Mouse (Mus musculus): ENCODE measurements around the gene B3galt4.

The B3galt4 gene

GRCm38 (mm10) chr17:33943454-33943853, 7.8 kb downstream of the B3galt4 start:
- DNase-seq (ENCODE audit: low spot score): no peak

- no peak for DNase-seq (ENCODE audit: low spot score)
Measured at GRCm38 (mm10) chr17:33941381-33941780, 9.9 kb downstream of the B3galt4 start.

DNA sequence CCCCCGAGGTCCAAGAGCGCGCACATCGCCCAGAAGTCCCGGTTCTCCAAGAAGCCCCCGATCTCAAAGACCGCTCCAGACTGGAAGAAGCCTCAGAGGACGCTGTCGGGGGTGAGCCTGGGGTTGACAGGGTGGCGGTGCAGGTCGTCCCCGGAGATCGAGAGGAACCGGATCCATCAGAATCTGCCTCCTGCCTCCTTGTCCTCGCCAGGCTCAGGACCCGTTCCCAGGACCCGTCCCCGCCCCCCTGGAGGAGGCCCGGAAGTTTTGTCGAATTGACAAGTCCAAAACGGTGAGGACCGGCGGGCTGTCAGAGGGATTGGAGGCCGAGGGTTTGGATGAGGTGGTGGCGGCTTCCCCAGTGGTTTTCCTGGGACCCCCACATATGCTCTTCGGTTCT, 10.3 kb downstream of the B3galt4 start:
- no peak for DNase-seq (ENCODE audit: low spot score)

DNA sequence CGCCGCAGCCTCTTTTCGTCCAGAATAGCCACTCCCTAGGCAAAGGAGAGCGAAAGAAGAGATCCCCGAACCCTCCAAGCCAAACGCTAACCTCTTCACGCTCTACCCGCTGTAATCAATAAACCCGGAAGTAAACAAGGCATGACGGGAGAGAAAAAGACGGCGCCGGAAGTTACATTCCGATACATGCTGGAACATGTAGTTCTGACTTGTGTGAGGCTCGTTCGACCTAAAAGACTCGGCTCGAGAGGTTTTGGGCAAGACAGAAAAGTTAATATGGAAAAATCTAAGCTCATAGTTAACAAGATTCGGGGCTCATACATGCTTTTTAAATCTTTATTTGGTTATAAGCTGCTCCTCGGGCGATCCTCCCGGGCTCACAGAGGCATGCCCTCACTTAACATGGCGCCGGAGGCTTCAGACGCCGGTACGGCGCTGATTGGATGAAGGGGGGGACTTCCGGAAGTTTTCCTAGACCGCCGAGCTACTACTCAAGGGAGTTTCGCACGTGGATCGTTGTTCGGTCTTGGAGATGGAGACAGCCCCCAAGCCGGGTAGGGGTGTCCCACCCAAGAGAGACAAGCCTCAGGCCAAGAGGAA, 11.0 kb downstream of the B3galt4 start, which contains the start of the genes Pfdn6 and Wdr46:
Gene Pfdn6 (minus strand): TSS at position 138 of the 600 bp plus-strand sequence.
Gene Wdr46 (plus strand): TSS at position 455 of the 600 bp plus-strand sequence.
- DNase-seq (ENCODE audit: low spot score): peak; percentile 89

DNA sequence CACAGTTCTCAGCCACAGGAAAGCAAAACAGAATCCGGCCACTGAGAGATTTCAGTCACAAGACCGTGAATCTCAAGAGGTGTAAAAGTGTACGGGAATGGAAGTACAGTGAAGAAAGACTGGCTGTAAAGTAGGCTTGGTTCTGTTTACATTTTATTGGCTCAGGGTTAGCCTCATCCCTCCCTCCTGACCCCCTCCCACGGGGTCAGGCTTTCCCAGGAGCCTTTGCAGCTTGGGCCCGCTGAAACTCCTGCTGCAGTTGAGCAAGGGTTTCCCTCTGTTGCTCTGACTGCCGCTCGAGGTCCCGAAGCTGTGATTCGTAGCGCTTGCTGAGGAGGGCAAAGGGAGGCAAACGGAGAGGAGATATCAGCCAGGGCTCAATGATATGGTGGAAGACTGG, 12.5 kb downstream of the B3galt4 start:
- DNase-seq (ENCODE audit: low spot score): no peak

- DNase-seq (ENCODE audit: low spot score): no peak
Measured at GRCm38 (mm10) chr17:33936993-33937392, 14.3 kb downstream of the B3galt4 start.

DNA sequence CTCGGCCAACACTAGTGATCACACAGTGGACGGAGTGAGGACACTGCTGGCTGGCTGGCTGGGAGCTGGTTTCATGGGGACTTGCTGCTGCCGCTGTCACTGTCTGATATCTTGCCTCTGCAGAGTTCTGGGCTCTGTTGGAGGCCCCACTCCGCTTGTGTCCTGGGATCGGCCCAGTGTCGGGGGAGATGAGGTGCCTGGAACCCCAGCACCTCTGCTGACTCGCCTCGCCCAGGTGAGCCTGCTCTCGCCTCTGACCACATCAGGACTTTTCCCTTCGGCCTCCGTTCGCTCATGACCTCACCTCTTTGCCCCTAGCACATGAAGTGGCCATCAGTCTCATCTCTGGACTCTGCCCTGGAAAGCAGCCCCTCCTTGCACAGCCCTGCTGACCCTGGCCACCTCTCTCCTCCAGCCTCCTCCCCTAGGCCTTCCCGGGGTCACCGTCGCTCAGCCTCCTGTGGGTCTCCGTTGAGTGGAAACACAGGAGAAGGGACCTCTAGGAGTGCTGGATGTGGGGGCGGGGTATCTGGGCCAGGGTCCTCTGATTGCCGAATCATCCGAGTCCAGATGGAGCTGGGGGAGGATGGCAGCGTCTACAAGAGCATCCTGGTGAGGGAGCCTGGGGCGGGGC, 15.7 kb downstream of the B3galt4 start:
- DNase-seq (ENCODE audit: low spot score): no peak

DNA sequence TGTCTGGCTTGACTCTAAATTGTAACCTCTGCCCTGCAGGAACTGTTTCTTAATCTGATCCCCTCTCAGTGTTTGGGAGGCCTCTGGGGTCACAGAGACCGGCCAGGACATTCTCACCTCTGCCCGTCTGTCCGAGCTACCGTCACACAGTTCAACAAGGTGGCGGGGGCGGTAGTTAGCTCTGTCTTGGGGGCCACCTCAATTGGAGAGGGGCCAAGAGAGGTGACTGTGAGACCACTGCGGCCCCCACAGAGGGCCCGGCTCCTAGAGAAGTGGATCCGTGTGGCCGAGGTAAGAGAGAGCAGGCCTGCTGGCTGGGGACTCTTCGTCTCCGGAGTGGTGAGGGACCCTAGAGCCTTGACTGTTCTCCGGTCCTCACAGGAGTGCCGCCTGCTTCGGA, 18.3 kb downstream of the B3galt4 start:
- no peak for DNase-seq (ENCODE audit: low spot score)

DNA sequence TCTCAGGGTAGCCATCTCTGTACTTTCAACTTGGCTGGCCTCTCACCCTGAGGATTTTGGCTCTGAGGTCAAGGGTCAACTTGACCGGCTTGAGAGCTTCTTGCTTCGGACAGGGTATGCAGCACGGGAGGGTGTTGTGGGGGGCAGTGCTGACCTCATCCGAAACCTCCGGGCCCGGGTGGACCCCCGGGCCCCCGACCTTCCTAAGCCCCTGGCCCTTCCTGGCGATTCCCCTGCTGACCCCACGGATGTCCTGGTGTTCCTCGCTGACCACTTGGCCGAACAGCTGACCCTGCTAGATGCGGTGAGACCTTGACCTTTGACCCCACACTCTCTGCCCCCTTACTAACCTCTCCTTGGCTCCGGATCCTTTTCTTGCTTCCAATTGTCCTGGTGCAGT, 18.8 kb downstream of the B3galt4 start:
- no peak for DNase-seq (ENCODE audit: low spot score)

GRCm38 (mm10) chr17:33931947-33932346, 19.3 kb downstream of the B3galt4 start:
- no peak for DNase-seq (ENCODE audit: low spot score)

GRCm38 (mm10) chr17:33931159-33931866, 20.0 kb downstream of the B3galt4 start:
- DNase-seq (ENCODE audit: low spot score): no peak

GRCm38 (mm10) chr17:33930280-33931158, 20.8 kb downstream of the B3galt4 start:
- no peak for DNase-seq (ENCODE audit: low spot score)

GRCm38 (mm10) chr17:33929371-33930279, 21.7 kb downstream of the B3galt4 start, which contains the start of gene Rgl2:
TSS of gene Rgl2 (plus strand) at chr17:33929543.
- DNase-seq (ENCODE audit: low spot score): peak; percentile 93

GRCm38 (mm10) chr17:33928251-33928947, 22.9 kb downstream of the B3galt4 start:
- no peak for DNase-seq (ENCODE audit: low spot score)

- DNase-seq (ENCODE audit: low spot score): no peak
Measured at GRCm38 (mm10) chr17:33926207-33926932, 24.9 kb downstream of the B3galt4 start.

DNA sequence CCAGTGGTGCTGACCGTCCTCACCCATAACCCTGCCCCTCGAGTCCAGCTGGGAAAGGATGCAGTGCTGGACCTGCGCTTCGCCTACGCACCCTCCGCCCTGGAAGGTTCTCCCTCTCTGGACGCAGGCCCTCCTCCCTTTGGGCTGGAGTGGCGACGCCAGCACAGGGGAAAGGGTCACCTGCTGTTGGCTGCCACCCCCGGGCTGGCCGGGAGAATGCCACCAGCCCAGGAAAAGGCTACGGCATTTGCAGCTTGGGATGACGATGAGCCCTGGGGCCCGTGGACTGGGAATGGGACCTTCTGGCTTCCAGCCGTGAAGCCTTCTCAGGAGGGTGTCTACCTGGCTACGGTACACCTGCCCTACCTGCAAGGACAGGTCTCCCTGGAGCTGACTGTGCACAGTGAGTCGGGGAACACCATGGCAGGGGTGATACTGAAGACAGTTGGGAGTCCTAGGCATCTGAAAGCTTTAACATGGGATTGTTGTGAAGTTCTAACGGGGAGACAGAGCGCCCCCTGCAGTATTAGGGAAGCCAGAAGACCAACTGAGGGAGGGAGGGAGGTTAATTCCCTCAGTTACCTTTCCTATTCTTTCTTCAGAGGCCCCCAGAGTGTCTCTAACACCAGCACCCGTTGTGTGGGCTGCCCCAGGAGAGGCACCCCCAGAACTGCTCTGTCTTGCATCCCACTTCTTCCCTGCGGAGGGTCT, 25.7 kb downstream of the B3galt4 start:
- DNase-seq (ENCODE audit: low spot score): no peak

- DNase-seq (ENCODE audit: low spot score): peak; percentile 78
Measured at GRCm38 (mm10) chr17:33924577-33925283, 26.6 kb downstream of the B3galt4 start.

GRCm38 (mm10) chr17:33921361-33921760, 29.9 kb downstream of the B3galt4 start:
- DNase-seq (ENCODE audit: low spot score): no peak

All from c-Kit-positive CD71-positive TER-119-positive erythroid progenitor cells, embryonic 14.5 days (primary cell).